Mouse (Mus musculus): ENCODE data around the gene Rcsd1. TPM values are rescaled to one million over a fixed set of nuclear protein-coding genes. Genes with fewer than 3 reads are reported as not detected.

Gene Rcsd1
- total RNA-seq, 2 experiments from 2014 or later = 80.0 to 85.8 TPM

GRCm38 (mm10) chr1:165625896-165626295, 83.7 kb downstream of the Rcsd1 start:
- no peak for DNase-seq

GRCm38 (mm10) chr1:165625058-165625457, 84.5 kb downstream of the Rcsd1 start:
- no peak for DNase-seq

- peak; percentile 85 for DNase-seq
Measured at GRCm38 (mm10) chr1:165618201-165618624, 91.3 kb downstream of the Rcsd1 start.

GRCm38 (mm10) chr1:165617166-165617891, 92.2 kb downstream of the Rcsd1 start:
- no peak for DNase-seq

GRCm38 (mm10) chr1:165616652-165617051, 92.9 kb downstream of the Rcsd1 start:
- no peak for DNase-seq

- no peak for DNase-seq
Measured at GRCm38 (mm10) chr1:165614793-165615192, 94.8 kb downstream of the Rcsd1 start.

- no peak for DNase-seq
Measured at GRCm38 (mm10) chr1:165613926-165614325, 95.6 kb downstream of the Rcsd1 start.

- DNase-seq = no peak
Measured at GRCm38 (mm10) chr1:165612714-165613113, 96.8 kb downstream of the Rcsd1 start.

GRCm38 (mm10) chr1:165610321-165610999, 99.1 kb downstream of the Rcsd1 start:
- DNase-seq = no peak

GRCm38 (mm10) chr1:165609495-165610320, 99.8 kb downstream of the Rcsd1 start:
- DNase-seq = no peak

GRCm38 (mm10) chr1:165608904-165609303, 100.7 kb downstream of the Rcsd1 start:
- no peak for DNase-seq

GRCm38 (mm10) chr1:165605774-165606173, 103.8 kb downstream of the Rcsd1 start:
- DNase-seq = no peak

- no peak for DNase-seq
Measured at GRCm38 (mm10) chr1:165605108-165605507, 104.4 kb downstream of the Rcsd1 start.

GRCm38 (mm10) chr1:165604203-165604602, 105.4 kb downstream of the Rcsd1 start:
- no peak for DNase-seq

- DNase-seq = no peak
Measured at GRCm38 (mm10) chr1:165603218-165603617, 106.3 kb downstream of the Rcsd1 start.

- DNase-seq = no peak
Measured at GRCm38 (mm10) chr1:165601775-165602280, 107.7 kb downstream of the Rcsd1 start.

Small RNAs within 50 kb of the gene (microRNA-seq; reads per million reads assigned to microRNA genes)
- gene Gm44458 (ENCODE audit: borderline replicate concordance in 2 of 2) = 0 reads per million in 2 experiments

Other genes with a start within 250 kb of the Rcsd1 start
- 100 to 1,000 TPM; 202 to 262 TPM for gene Dcaf6, start 249.3 kb downstream of the Rcsd1 start, total RNA-seq (2021)
- gene Mpc2, start 249.1 kb downstream of the Rcsd1 start, total RNA-seq (2021) = 100 to 1,000 TPM; 333 to 337 TPM
- gene Adcy10, start 224.6 kb downstream of the Rcsd1 start, total RNA-seq (2021) = under 1 TPM in 1 of 2 experiments, not detected in 1; 0.40 TPM
- 10 to 100 TPM in 1 of 2 experiments, 1 to 10 TPM in 1; 9.2 to 10.1 TPM for gene Mpzl1, start 75.2 kb downstream of the Rcsd1 start, total RNA-seq (2021)
- 10 to 100 TPM; 49.6 to 62.8 TPM for gene Creg1, start 54.0 kb upstream of the Rcsd1 start, total RNA-seq (2021)
- gene Cd247, start 78.9 kb upstream of the Rcsd1 start, total RNA-seq (2021) = under 1 TPM; 0.43 to 0.70 TPM

Data from gastrocnemius, postnatal 25 days (tissue).